Mouse (Mus musculus) layer of hippocampus, adult 2 months (tissue): ENCODE data around the gene Asb3. TPM values are rescaled to one million over a fixed set of nuclear protein-coding genes. Genes with fewer than 3 reads are reported as not detected.
"Not testable (repeated sequence)": the region's sequence is repeated elsewhere in the genome, so short reads cannot be mapped to it uniquely, and the experiment has no call there.

ENCODE experiments used
- DNase-seq, 2 experiments: peaks; one replicate each; pipeline ENCODE4 v3.0.0; 2022; ENCODE audit warnings: low spot score in 2 of 2
- H3K27ac ChIP-seq: fragments of 200-600 bp; 2 replicates; pipeline ENCODE4 v1.8.1; 2022
- H3K4me3 ChIP-seq: fragments of 200-600 bp; 2 replicates; pipeline ENCODE4 v1.8.1; 2022; ENCODE audit warnings: mild to moderate bottlenecking
- CTCF ChIP-seq: fragments of 200-600 bp; conservative IDR thresholded peaks from 2 replicates; pipeline ENCODE4 v1.8.1; 2022; ENCODE audit warnings: antibody characterized with exemption, mild to moderate bottlenecking, moderate library complexity
- total RNA-seq, 2 experiments: library from RNA; stranded (reverse); gene quantifications; 2 replicates each; pipeline ENCODE4 v1.2.3; 2021

Gene Asb3
- total RNA-seq, 2 experiments from 2014 or later, result 18.6 to 18.8 TPM

- DNase-seq, result no peak
- H3K4me3 ChIP-seq, result no peak overlapping the region
- TF ChIP-seq CTCF, result no peak
- H3K27ac ChIP-seq, result no peak overlapping the region
Measured at GRCm38 (mm10) chr11:31034958-31035357, 149.7 kb downstream of the Asb3 start.

- Histone ChIP-seq H3K4me3 (no peak overlapping the region), H3K27ac (no peak overlapping the region)
- no peak for DNase-seq
- TF ChIP-seq CTCF, result no peak
Measured at GRCm38 (mm10) chr11:31089973-31090372, 204.8 kb downstream of the Asb3 start.

- no peak for TF ChIP-seq CTCF
Measured at GRCm38 (mm10) chr11:31090478-31090978, 205.3 kb downstream of the Asb3 start.

GRCm38 (mm10) chr11:31099519-31099918, 214.3 kb downstream of the Asb3 start:
- H3K4me3 ChIP-seq, DNase-seq, H3K27ac ChIP-seq: not testable (repeated sequence)

More at GRCm38 (mm10) chr11:31090478-31090978, 205.3 kb downstream of the Asb3 start:
- Histone ChIP-seq H3K27ac (no peak overlapping the region), H3K4me3 (no peak overlapping the region)
- DNase-seq, result no peak

GRCm38 (mm10) chr11:31102188-31102587, 217.0 kb downstream of the Asb3 start:
- no peak for DNase-seq
- no peak overlapping the region for H3K27ac ChIP-seq
- no peak for TF ChIP-seq CTCF
- no peak overlapping the region for H3K4me3 ChIP-seq

GRCm38 (mm10) chr11:31105364-31105763, 220.1 kb downstream of the Asb3 start:
- DNase-seq, result no peak
- Histone ChIP-seq H3K4me3 (no peak overlapping the region), H3K27ac (no peak overlapping the region)
- no peak for TF ChIP-seq CTCF

GRCm38 (mm10) chr11:31126964-31127363, 241.7 kb downstream of the Asb3 start:
- DNase-seq, H3K4me3 ChIP-seq, H3K27ac ChIP-seq: not testable (repeated sequence)

- H3K27ac ChIP-seq, H3K4me3 ChIP-seq, DNase-seq: not testable (repeated sequence)
Measured at GRCm38 (mm10) chr11:31133726-31134125, 248.5 kb downstream of the Asb3 start.

- DNase-seq, result not testable (repeated sequence)
Measured at GRCm38 (mm10) chr11:31134824-31135223, 249.6 kb downstream of the Asb3 start.

GRCm38 (mm10) chr11:31138394-31138793, 253.2 kb downstream of the Asb3 start:
- not testable (repeated sequence) for H3K27ac ChIP-seq, H3K4me3 ChIP-seq

More at GRCm38 (mm10) chr11:31134824-31135223, 249.6 kb downstream of the Asb3 start:
- H3K4me3 ChIP-seq, H3K27ac ChIP-seq: not testable (repeated sequence)

More at GRCm38 (mm10) chr11:31138394-31138793, 253.2 kb downstream of the Asb3 start:
- DNase-seq, result not testable (repeated sequence)

Other genes with a start within 250 kb of the Asb3 start
- 10 to 100 TPM; 21.2 to 22.4 TPM for gene Acyp2, start 235.8 kb upstream of the Asb3 start, total RNA-seq
- gene Psme4, start 113.7 kb upstream of the Asb3 start, total RNA-seq, result 10 to 100 TPM; 39.0 to 49.8 TPM
- 10 to 100 TPM; 12.8 TPM for gene Gpr75, start 58 bp upstream of the Asb3 start, total RNA-seq
- gene Erlec1, start 68.9 kb downstream of the Asb3 start, total RNA-seq, result 10 to 100 TPM; 52.7 to 56.8 TPM
- 10 to 100 TPM; 12.7 to 14.6 TPM for gene Chac2, start 100.9 kb downstream of the Asb3 start, total RNA-seq